Mouse (Mus musculus) kidney, adult 2 months (tissue): ENCODE results near the gene Ooep.

ENCODE experiments used
- CTCF ChIP-seq: fragments of 200-500 bp; conservative IDR thresholded peaks from 2 replicates; pipeline ENCODE4 v1.5.1; 2011; ENCODE audit warnings: low read depth, mild to moderate bottlenecking, control low read depth, low read length, moderate library complexity, mixed read lengths; ENCODE audit not compliant: insufficient read depth, insufficient read length
- POLR2A ChIP-seq: fragments of 200-500 bp; IDR thresholded peaks from one replicate; pipeline ENCODE4 v1.6.1; 2011; ENCODE audit warnings: low read depth, low read length, control low read depth

DNA sequence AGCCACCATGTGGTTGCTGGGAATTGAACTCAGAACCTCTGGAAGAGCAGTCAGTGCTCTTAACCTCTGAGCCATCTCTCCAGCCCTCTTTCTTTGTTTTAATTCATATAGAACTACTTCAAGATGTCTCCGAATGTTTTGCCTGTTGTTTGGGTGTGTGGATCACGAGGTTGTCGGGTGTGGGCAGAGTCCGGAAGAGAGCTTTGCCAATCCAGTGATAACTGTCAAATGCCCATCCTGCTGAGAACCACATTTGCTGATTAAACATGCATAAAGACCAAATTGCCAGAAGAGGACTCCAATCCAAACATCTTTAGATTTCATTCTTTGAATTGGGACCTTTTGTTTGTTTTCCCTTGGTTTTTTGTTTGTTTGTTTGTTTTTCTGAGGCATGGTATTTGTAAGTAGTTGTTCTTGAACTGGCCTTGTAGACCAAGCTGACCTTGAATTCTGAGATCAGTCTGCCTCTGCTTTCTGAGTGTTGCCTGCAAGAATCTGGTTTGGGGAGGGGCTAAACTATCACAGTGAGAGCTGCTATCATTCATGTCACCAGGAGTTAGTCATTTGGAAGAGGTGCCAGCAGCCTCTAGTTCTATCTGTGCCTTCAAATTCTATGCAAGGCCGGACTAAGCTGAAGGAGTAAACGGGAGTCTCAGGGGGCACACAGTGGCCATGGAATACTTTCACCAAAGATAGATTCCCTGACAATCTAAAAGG, 26.9 kb downstream of the Ooep start:
- TF ChIP-seq CTCF, result no peak
- no peak for TF ChIP-seq POLR2A
